Mouse (Mus musculus): ENCODE measurements around the gene Slc8a3.

GRCm38 (mm10) chr12:81258215-81258614 is 74.8 kb downstream of the Slc8a3 start:
- TF ChIP-seq POLR2A (IDR thresholded peaks at IDR 0.05; ENCODE audit: extremely low read depth, insufficient read depth, low read length) = no peak
- no peak for TF ChIP-seq CTCF (IDR thresholded peaks at IDR 0.05; ENCODE audit: low read depth, low read length)
